Mouse (Mus musculus) B cell, adult 67 days (primary cell): ENCODE data around the gene Haus7. TPM values are rescaled to one million over a fixed set of nuclear protein-coding genes. Genes with fewer than 3 reads are reported as not detected.

Source experiments
- total RNA-seq, 2 experiments: library from RNA; stranded (reverse); gene quantifications; 4 replicates each; pipeline ENCODE4 v1.2.4; 2023

Haus7 gene
- total RNA-seq: 10 to 100 TPM; 20.0 to 20.1 TPM

DNA sequence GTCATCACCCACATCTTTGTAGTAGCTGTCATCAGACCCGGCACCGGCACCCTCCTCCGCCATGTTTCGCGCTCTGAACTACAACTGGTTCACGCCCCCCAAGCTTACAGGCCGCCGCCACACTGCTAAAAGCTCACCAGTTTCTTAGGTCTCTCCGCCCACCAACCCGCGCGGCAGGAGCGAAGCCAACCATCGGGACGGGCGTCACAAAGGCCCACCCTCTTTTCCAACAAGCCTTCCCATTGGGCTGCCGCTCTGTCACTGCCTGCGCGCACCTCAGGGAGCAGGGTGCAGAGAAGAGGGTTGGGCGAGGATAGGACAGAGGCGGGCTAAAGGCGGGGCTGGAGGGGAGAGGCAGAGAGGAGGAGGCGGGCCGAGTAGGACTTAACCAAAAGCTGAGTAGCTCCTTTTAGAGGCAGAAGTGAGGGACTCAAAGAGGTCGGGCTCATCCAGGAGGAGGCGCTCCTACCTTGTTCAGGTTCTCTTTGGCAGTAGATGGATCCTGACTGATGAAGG lies at the start of gene Haus7:
Gene Haus7, minus strand, starts transcription at position 168 of the 516 bp plus-strand sequence.

DNA sequence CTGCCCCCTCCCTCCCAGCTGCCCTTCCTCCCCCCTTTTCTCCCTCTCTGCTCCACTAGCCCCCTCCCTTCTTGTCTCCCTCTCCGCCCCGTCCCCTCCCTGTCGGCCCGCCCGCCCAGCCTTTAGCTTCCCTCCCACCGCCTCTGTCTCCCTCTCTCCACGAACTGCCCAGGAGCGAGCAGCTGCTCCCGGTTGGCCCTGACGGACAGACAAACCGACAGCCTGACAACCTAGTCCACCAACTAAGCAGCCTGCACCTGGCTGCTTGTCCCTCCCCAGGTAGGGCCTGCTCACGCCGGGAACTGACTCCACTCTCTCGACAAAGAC lies 24.6 kb upstream of the Haus7 start, which contains the start of gene Bgn:
Gene Bgn, plus strand, starts transcription at position 119 of the 327 bp plus-strand sequence.

DNA sequence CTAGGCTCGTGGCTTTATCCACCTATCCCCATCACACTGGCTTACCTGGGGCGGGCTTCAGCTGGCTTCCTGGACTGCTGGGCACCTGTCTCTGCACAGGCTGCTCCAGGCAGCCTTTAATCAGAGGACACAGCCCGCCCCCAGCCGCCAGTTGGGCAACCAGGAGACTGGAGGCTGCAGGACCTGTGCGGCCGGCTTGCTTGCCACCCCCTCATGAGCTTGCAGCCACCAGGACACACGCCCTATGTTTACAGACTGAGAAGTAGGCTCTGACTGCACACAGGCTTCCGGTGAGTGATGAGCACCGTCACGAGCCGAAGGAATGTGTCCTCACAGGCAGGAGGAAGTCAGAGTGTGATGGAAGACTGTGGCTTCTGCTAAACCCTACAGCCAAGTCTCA lies 23.6 kb downstream of the Haus7 start, which contains the start of gene Trex2:
Gene Trex2, minus strand, starts transcription at position 93 of the 400 bp plus-strand sequence.

DNA sequence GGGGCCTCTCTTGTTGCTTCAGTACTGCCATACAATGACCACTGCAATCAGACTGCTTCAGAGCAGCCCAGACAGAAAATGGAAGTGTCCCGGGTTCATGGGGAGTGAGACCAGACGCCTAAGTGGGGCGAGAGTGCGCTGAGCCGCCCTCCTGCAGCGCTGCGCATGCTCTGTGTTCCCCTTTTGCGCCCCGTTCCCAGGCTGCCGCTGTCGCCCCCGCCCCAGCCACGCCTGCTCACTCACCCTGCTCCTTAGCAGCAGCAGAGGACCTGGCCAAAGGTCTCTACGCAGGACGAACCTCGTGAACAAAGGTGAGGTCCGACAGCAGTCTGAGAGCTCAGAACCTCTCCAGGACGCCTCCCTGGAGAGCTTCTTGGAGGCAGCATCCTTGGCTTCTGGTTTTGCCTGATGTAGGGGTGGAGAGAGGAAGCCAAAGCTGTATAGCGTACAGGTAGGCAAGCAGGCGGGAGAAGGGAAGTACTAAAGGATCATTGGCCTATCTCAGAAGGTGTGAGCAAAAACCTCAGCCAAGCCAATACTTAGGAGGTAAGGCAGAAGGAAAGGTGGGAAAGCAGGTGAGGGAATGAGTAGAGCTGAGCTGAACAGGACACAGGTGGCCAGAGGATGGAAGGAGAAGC lies 47.8 kb downstream of the Haus7 start, which contains the start of gene Zfp92:
Gene Zfp92, plus strand, starts transcription at position 217 of the 638 bp plus-strand sequence.

DNA sequence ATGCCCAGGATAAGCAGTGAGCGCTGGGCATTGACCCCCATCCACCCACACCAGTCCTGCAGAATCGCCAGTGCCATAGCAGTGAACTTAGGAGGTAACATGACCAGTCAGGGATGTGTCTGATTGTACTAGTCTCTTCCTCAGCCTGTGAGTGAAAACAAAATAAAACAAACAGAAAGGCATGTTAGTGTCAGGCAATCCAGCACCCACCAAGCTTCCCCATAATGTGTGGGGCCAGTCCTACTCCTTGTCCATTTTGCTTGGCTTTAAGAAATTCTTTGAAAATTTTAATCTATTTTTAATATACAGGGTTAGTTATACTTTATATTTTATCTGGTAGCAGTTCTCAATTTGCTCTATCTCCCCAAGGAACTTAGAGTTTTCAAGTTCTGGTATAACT lies 60.2 kb downstream of the Haus7 start, which contains the start of gene Gm18336:
Gene Gm18336, minus strand, starts transcription at position 101 of the 400 bp plus-strand sequence.

Other genes with a start within 250 kb of the Haus7 start
- 10 to 100 TPM; 21.7 to 36.8 TPM for gene Xlr4b, start 244.7 kb downstream of the Haus7 start, total RNA-seq
- gene F8a, start 230.8 kb downstream of the Haus7 start, total RNA-seq: 10 to 100 TPM; 11.0 to 12.9 TPM
- 10 to 100 TPM in 1 of 2 experiments, 1 to 10 TPM in 1; 3.9 to 15.2 TPM for gene Xlr4c, start 215.9 kb downstream of the Haus7 start, total RNA-seq
- gene Xlr3c, start 193.7 kb downstream of the Haus7 start, total RNA-seq: not detected
- not detected for gene Xlr5a, start 166.1 kb downstream of the Haus7 start, total RNA-seq
- gene Xlr5c, start 166.1 kb downstream of the Haus7 start, total RNA-seq: not detected
- gene Gm45015, start 122.2 kb downstream of the Haus7 start, total RNA-seq: not detected
- gene Zfp275, start 116.4 kb downstream of the Haus7 start, total RNA-seq: 10 to 100 TPM; 33.6 to 35.4 TPM
- not detected for gene Gm18336, start 60.3 kb downstream of the Haus7 start, total RNA-seq
- not detected for gene Zfp92, start 47.9 kb downstream of the Haus7 start, total RNA-seq
- gene Trex2, start 23.7 kb downstream of the Haus7 start, total RNA-seq: not detected
- not detected for gene Bgn, start 24.6 kb upstream of the Haus7 start, total RNA-seq
- not detected for gene Atp2b3, start 44.0 kb upstream of the Haus7 start, total RNA-seq
- not detected for gene Dusp9, start 180.4 kb upstream of the Haus7 start, total RNA-seq
- under 1 TPM in 1 of 2 experiments, not detected in 1; 0.71 TPM for gene Pnck, start 201.1 kb upstream of the Haus7 start, total RNA-seq
- gene Slc6a8, start 214.1 kb upstream of the Haus7 start, total RNA-seq: not detected